Mouse (Mus musculus): Measurements from ENCODE around the gene Filip1.

DNA sequence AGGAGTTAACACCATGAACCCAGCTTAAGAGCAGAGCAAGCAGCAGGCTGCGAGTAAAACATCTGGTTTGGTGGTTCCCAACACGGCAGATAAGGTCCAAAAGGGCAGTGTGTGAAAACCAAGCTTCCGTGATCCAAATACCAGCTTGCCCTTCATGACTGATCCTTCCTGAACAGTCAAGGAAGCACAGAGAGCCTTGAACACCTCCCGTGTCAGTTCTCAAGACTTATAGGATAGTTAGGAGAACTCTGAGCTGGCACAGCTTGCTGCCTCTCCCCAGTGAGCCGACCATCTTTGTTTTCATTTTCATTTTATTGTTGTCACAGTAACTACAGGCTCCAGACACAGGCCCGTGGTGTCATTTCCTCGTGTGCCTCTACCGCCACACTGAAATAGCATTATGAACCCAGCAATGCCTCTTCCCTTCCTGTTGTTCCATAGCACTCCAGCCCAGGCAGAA, 42.0 kb downstream of the Filip1 start:
- TF ChIP-seq ZMIZ1 (IDR thresholded peaks at IDR 0.05; ENCODE audit: low read depth, low read length) (no peak), TCF12 (IDR thresholded peaks at IDR 0.05; ENCODE audit: low read depth, low read length) (no peak), USF2 (IDR thresholded peaks at IDR 0.05; ENCODE audit: borderline replicate concordance in 1 of 2, insufficient read depth in 1 of 2, low read depth in 1 of 2, low read length in 2 of 2) (no peak), CTCF (IDR thresholded peaks at IDR 0.05 in 2 of 3, conservative IDR thresholded peaks at IDR 0.05 in 1 of 3; ENCODE audit: control insufficient read depth in 1 of 3, insufficient read depth in 1 of 3, low read depth in 2 of 3, low read length in 3 of 3, poor library complexity in 1 of 3, severe bottlenecking in 1 of 3) (no peak), GATA1 (IDR thresholded peaks at IDR 0.05; ENCODE audit: low read depth, low read length) (no peak), USF1 (IDR thresholded peaks at IDR 0.05; ENCODE audit: low read depth, low read length) (no peak), POLR2A (IDR thresholded peaks at IDR 0.05; ENCODE audit: control insufficient read depth in 1 of 2, insufficient read depth in 1 of 2, low read depth in 1 of 2, low read length in 2 of 2, poor library complexity in 1 of 2) (no peak), MAFK (IDR thresholded peaks at IDR 0.05; ENCODE audit: borderline replicate concordance, low read depth, low read length) (no peak)

Measured in MEL (cell line).